Mouse (Mus musculus) urinary bladder, postnatal 14 days (tissue): ENCODE results near the gene Gm3045.

Experiments
- DNase-seq: peaks from one replicate; pipeline ENCODE4 v3.0.0; 2021; ENCODE audit warnings: low spot score

Gene Gm3045

DNA sequence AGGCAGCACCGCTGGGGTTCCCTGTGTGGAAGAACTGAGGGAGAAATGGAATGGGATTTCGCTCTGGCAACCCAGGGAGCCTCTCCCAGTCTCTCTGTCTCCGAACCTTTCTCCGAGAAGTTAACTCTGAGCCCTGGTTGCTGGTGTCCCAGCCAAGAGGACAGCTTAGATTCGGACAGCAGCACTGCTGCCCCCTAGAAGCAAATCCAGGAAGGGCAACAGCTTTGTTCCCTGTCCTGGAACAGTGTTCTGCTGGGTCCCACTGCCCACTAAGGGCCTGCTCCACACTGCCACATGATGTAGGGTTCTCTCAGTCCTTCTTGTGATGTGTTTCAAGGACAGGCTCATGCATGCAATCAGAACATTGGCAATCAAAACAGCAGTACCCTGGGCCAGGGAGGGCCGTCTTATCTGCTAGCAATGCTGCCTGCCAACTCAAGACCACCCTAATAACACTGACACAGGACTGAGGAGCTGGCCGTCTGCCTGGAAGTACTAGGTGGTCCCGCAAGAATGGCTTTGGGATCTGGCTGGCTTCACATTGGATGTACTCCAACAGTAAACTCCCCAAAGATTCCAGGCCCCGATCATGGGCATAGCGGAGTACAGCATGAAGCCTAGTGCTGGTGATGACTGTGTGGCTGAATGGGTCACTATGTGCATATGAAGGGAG lies 9.4 kb downstream of the Gm3045 start:
- DNase-seq, result no peak

GRCm38 (mm10) chr13:56438211-56439075 lies 12.0 kb downstream of the Gm3045 start, which contains the start of gene Slc25a48:
Slc25a48 (plus strand) TSS chr13:56438355.
- peak; percentile 54 for DNase-seq

DNA sequence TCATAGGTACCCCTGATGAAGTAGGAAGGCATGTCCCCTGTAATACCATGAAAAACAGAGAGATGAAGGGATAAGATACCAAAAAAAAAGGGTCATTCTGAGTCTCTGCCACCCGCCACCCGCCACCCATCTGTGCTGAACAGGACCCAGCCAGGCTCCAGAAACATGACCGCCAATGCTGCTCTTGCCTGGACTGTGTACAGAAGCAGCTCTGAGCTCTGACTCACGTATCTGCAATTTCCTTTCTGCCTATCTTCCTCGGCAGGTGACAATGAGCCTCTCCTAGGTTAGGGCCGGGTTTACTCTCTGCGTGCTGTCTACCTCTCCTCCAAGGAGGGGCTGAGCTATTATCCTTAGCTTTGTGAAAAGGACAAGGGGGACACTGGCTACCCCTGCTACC lies 17.0 kb downstream of the Gm3045 start:
- DNase-seq, result peak; percentile 53

DNA sequence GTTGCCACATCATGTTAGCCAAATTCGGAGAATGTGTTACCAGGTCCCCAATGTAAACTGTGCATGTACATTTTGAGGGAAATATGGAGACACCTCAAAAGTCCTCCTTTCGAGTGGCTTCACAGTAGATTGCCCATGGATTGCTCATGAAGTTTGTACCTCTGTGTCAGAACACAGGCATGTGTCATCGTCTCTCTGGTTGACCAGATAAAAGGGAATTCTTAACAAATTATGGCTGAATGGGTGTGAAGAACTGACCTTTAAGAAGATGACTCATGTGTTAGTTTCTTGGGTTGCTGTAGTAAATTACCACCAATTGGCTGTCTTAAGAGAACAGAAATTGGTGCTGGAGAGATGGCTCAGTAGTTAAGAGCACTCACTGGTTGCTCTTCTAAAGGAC lies 17.7 kb downstream of the Gm3045 start:
- no peak for DNase-seq

DNA sequence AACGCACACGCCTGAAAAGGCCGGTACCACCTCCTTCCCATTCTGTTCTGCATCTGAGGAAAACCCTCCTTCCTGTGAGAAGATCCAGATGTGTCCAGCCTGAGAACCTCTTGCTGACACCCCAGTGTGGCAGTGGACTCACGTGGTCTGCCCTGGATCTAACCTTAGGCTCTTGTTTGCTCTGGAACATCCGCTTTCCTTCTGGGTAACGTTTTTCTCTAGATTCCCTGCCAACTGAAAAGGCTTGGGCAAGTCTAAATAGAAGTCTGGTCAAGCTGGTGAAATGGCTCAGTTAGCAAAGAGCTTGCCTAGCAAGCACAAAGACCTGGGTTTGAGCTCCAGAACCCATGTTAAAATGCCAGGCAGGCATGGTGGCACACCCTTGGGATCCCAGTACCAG lies 18.6 kb downstream of the Gm3045 start:
- no peak for DNase-seq

GRCm38 (mm10) chr13:56449239-56450030 lies 23.0 kb downstream of the Gm3045 start:
- DNase-seq, result peak; percentile 53

DNA sequence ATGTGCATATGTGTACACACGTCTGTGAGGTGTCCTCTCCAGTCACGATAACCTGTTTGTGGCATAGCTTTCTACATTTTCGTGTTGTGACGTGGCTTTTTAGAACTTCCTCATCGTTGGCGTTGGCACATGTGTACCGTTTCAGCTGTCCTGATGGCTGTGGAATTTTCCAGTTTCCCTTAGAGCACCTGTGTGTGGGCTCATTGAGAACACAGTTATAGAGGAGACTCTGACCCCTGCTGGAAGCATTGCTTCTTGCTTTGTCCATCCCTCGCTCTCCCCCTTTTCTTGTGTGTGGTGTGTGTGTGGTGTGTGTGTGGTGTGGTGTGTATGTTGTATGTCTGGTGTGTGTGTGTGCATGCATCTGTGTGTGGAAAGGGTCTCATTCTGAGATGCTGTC lies 23.6 kb downstream of the Gm3045 start:
- DNase-seq, result no peak

DNA sequence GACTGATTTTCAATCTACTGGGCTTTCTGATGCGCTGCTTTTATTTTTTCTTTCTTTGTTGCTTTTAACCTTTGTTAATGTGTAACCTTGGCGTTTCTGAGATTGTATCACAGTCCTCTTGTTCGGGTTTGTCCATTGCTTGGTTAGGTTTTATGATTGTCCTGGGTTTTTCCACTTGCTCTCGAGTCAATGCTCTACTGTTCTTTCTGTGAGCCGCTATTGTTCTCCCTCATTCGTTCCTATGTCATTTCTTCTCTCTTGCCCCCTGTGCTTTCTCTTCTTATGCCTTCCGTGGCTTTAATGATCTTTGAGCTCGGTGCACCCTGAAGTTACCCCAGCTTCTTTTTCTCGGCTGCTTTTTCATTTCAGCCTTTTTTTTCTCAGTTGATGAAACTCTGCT lies 31.6 kb downstream of the Gm3045 start:
- DNase-seq, result no peak

GRCm38 (mm10) chr13:56461460-56461859 lies 35.1 kb downstream of the Gm3045 start:
- no peak for DNase-seq

GRCm38 (mm10) chr13:56462791-56463190 lies 36.4 kb downstream of the Gm3045 start:
- DNase-seq, result no peak

DNA sequence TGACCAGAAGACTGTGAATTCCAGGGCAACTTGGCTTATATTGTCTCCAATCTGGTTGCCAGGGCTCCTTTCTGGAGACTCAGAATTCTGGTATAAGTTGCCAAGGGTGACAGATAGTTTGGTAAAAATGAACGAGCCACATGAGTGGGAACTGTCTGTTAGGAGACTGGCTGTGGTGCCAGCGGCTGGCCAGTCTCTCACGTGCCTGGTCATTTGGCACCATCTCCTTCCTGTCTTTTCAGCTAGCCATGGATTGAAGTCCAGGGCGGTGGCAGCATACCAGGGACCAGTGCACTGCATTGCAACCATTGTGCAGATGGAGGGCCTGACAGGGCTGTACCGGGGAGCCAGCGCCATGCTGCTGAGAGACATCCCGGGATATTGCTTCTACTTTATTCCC lies 36.9 kb downstream of the Gm3045 start:
- DNase-seq, result no peak

DNA sequence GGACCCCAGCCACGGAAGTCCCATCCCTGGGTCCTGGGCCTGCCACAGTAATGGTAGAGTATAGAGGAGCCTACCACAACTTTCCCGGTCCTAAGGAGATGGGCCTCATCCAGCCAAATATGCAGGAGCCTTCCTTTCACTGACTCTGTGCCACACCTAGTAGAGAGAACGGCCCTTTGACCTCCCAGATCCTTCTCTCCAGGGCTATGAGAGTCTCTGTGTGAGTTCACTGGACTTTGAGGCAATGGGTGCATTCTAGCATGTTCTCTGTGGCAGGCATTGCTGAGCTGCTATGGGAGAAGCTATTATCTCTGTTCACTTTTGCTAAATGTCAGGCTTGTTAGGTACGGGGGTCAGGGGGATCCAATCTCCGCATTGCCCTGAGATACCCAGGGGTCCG lies 37.4 kb downstream of the Gm3045 start:
- no peak for DNase-seq

DNA sequence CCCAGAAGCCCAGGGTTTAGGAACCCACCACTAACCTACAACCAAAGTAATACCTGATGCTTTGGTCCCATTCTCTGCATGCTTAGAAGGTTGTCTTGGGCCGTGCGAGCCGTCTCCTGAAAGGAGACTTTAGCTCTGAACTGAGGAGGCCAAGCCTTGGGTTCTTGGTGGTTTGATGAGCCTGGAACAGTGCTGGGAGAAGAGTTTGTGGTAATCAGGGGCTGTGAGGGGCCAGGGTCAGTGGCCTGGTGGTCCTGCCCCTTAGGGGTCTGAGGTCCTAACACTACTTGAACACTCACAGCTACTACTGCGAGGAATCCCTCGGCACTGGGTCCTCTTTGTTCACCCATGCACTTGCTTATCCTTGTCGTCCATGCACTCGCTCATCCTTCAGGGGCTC lies 41.4 kb downstream of the Gm3045 start:
- no peak for DNase-seq

- no peak for DNase-seq
Measured at GRCm38 (mm10) chr13:56468536-56468935, 42.1 kb downstream of the Gm3045 start.

GRCm38 (mm10) chr13:56471211-56471610 lies 44.8 kb downstream of the Gm3045 start:
- no peak for DNase-seq

DNA sequence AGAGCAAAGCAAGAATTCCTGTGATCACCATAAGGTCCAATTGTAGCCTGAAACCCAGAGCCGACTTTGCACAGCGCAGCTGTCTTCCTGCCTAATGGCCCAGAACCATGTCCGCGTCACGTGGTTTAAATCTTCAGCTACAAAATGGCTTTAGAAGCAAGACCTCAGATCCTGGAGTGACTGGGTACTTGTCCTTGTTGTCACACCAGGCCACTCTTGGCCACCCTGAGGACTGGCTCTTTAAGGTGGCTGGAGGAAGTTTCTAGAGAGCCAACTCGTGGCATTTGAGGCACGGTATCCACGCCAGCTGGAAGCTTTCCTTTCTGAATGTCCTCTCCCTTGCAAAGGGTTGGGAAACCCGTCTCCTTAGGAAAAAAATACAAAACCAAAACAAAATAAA lies 45.6 kb downstream of the Gm3045 start:
- DNase-seq, result peak; percentile 38

GRCm38 (mm10) chr13:56472661-56473060 lies 46.3 kb downstream of the Gm3045 start:
- DNase-seq, result no peak

- peak; percentile 30 for DNase-seq
Measured at GRCm38 (mm10) chr13:56475363-56475762, 49.0 kb downstream of the Gm3045 start.

GRCm38 (mm10) chr13:56476790-56477189 lies 50.4 kb downstream of the Gm3045 start:
- no peak for DNase-seq

DNA sequence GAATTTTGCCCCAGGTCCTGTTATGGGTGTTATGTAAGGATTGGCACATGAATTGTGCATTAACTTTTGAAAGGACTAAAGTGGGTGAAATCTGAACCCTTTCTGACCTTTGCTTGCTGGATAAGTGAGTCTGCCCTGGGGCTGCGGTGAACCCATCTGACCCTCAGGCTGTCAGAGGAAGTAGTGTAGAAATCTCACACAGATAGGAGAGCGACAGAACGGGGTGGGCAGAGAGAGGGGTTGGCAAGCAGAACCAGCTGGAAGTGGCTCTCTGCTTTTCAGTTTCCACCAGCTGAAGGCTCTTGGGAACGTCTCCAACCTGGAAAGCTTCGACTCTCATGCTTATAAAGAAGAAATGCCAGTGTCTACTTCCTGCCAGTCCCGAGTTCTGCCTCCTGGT lies 50.9 kb downstream of the Gm3045 start:
- no peak for DNase-seq

GRCm38 (mm10) chr13:56478027-56478426 lies 51.6 kb downstream of the Gm3045 start:
- no peak for DNase-seq

- no peak for DNase-seq
Measured at GRCm38 (mm10) chr13:56482146-56482545, 55.8 kb downstream of the Gm3045 start, which contains the start of gene Il9. Il9 (minus strand) TSS chr13:56482246.
